Mouse (Mus musculus): ENCODE results near the gene Cdcp2.

GRCm38 (mm10) chr4:107067151-107067840, 29.4 kb upstream of the Cdcp2 start:
- TF ChIP-seq MAFK (IDR thresholded peaks at IDR 0.05; ENCODE audit: insufficient replicate concordance, low read length) (no peak), MEF2A (IDR thresholded peaks at IDR 0.05; ENCODE audit: borderline replicate concordance, low read depth, low read length) (no peak), UBTF (IDR thresholded peaks at IDR 0.05; ENCODE audit: low read depth, low read length) (no peak), EP300 (IDR thresholded peaks at IDR 0.05; ENCODE audit: low read length) (no peak), CTCF (conservative IDR thresholded peaks at IDR 0.05 in 1 of 2, IDR thresholded peaks at IDR 0.05 in 1 of 2; ENCODE audit: low read depth in 2 of 2, low read length in 2 of 2) (no peak), POLR2A (IDR thresholded peaks at IDR 0.05; ENCODE audit: low read depth, low read length) (no peak), KAT2A (IDR thresholded peaks at IDR 0.05; ENCODE audit: insufficient replicate concordance, low read length) (no peak), TBP (conservative IDR thresholded peaks at IDR 0.05; ENCODE audit: low read depth, low read length) (no peak), ETS1 (conservative IDR thresholded peaks at IDR 0.05; ENCODE audit: low read depth, low read length) (no peak), JUND (conservative IDR thresholded peaks at IDR 0.05; ENCODE audit: low read depth, low read length) (no peak), MAZ (IDR thresholded peaks at IDR 0.05; ENCODE audit: low read depth, low read length) (no peak)
